In the genomic region with DNA sequence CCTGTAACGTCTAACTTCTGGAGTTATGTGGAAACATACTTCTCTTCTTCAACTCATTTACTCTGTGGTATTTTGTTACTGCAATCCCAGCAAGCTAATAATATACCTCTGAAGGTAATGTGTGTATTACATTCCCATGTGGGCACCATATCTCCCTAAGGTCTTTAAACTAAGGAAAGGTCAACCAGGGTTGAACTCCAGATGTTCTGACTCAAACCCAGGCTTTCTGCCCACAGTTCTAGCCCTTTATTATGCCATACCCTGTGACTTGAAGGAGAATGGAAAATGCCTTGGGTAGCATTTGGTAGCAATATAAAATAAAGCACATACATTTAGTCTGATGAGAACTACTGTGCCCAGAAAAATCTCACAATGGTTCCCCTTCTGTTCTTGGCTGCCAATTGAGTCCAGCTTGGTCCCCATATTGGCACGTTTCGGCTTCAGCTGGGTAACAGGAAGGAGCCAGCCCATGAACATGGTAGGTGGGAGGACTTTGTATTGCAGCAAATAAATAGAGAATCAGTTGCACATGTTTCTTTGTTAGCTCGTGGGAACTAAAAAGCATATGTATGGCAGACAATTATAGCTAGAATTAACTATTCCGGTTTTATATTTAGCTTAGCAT, we compare ENCODE assay signal across 16 mouse cellular contexts. TPM values are rescaled to one million over a fixed set of nuclear protein-coding genes. Genes with fewer than 3 reads are reported as not detected.
DNase-seq lines count a peak whose midpoint lies in the region; ATAC-seq and TF ChIP-seq lines count a peak whose summit lies in the region.
"Had no signal": no experiment of that assay in that cellular context is flagged by ENCODE, and none has a peak within 500 bp of the region (broad histone marks: within the 10 kb centered on the region; RNA-seq: fewer than 3 reads in every experiment).

No protein-coding gene starts in this region.

- H3K27ac ChIP-seq in left cerebral cortex, adult 2 months: no peak overlapping the region
- H3K27ac ChIP-seq in layer of hippocampus, adult 2 months: no peak overlapping the region
- H3K27ac ChIP-seq in limb, embryonic 15.5 days: no peak overlapping the region
- H3K27ac ChIP-seq: hindbrain, embryonic 12.5 days had no signal

- H3K9me3 ChIP-seq in limb, embryonic 15.5 days: no peaks in the 10 kb centered on the region
- H3K9me3 ChIP-seq: hindbrain, embryonic 12.5 days had no signal

- WGBS in limb, embryonic 15.5 days: 40% methylated on average over 5 of the region's 5 CpGs

- DNase-seq in cerebellum, postnatal 10 days: peak; percentile 18 to 23
- DNase-seq in cerebellum, postnatal 14 days: no peak
- DNase-seq in left cerebral cortex, postnatal 25 days (ENCODE audit: low spot score in 2 of 2): peak; percentile 34 to 61
- no peak for DNase-seq in left cerebral cortex, adult 2 months (ENCODE audit: extremely low spot score in 1 of 2, low spot score in 2 of 2)
- peak; percentile 66 to 73 for DNase-seq in layer of hippocampus, adult 2 months (ENCODE audit: low spot score in 2 of 2)
- no peak for DNase-seq in adrenal gland, postnatal 25 days
- DNase-seq: kidney, adult 11 months; kidney, postnatal 25 days; thymus, postnatal 14 days had no signal

- H3K27me3 ChIP-seq in limb, embryonic 15.5 days: no peaks in the 10 kb centered on the region
- H3K27me3 ChIP-seq: CH12.LX; hindbrain, embryonic 12.5 days had no signal

- H3K4me3 ChIP-seq in left cerebral cortex, adult 2 months: no peak overlapping the region
- H3K4me3 ChIP-seq in layer of hippocampus, adult 2 months: no peak overlapping the region
- H3K4me3 ChIP-seq in limb, embryonic 15.5 days: no peak overlapping the region
- H3K4me3 ChIP-seq: hindbrain, embryonic 12.5 days had no signal

- no peak overlapping the region for H3K9ac ChIP-seq in limb, embryonic 15.5 days
- H3K9ac ChIP-seq: hindbrain, embryonic 12.5 days had no signal

- H3K36me3 ChIP-seq in limb, embryonic 15.5 days: no peaks in the 10 kb centered on the region
- H3K36me3 ChIP-seq: hindbrain, embryonic 12.5 days had no signal

- intact Hi-C loops in left cerebral cortex, postnatal 25 days (cut with DNase I): no loop called here
- intact Hi-C loops in left cerebral cortex, adult 2 months (cut with DNase I): no loop called here

- no peaks in the 10 kb centered on the region for H3K4me1 ChIP-seq in limb, embryonic 15.5 days
- H3K4me1 ChIP-seq: hindbrain, embryonic 12.5 days had no signal

- no peak for TF ChIP-seq CTCF in left cerebral cortex, adult 2 months (IDR thresholded peaks at IDR 0.05)
- no peak for TF ChIP-seq CTCF in layer of hippocampus, adult 2 months (conservative IDR thresholded peaks at IDR 0.05)

- ATAC-seq in limb, embryonic 15.5 days (ENCODE audit: insufficient number of reproducible peaks, low FRiP score, low TSS enrichment, low read depth): 0 out of 2 replicates have a peak, but pooled peaks have one; percentile 24
- ATAC-seq in megakaryocyte progenitor cell, adult 5-6 weeks (replicated peaks; ENCODE audit: poor library complexity): no peak

- H3K4me2 ChIP-seq in limb, embryonic 15.5 days: no peak overlapping the region
- H3K4me2 ChIP-seq: hindbrain, embryonic 12.5 days; midbrain, embryonic 11.5 days had no signal

RNA-seq across cellular contexts. Expression of a gene that starts 17.9 kb away (rescaled TPM):
- total RNA-seq in left cerebral cortex, postnatal 25 days (2021): 100 to 1,000 TPM; 454 to 510 TPM
- total RNA-seq in left cerebral cortex, adult 2 months (2021): 100 to 1,000 TPM; 472 to 474 TPM
- total RNA-seq in layer of hippocampus, adult 2 months (2021): 100 to 1,000 TPM; 540 to 541 TPM
- 2.7 and 2.9 TPM in 2 replicates for polyA plus RNA-seq in limb, embryonic 15.5 days (2015; fragmentation: Nextera tagmentation; extraction: Ambion mirVana)
- total RNA-seq in adrenal gland, postnatal 25 days (2021): 0.85 TPM in 1 of 2 replicates, not detected in the other
- total RNA-seq in megakaryocyte progenitor cell, adult 5-6 weeks (2015): not detected in 2 replicates
- not detected in 2 replicates for total RNA-seq in megakaryocyte progenitor cell, adult 5-6 weeks (2017)
- total RNA-seq: granulocyte monocyte progenitor cell, adult 5-6 weeks had no signal
- polyA plus RNA-seq: liver, embryonic 16.5 days had no signal

Comparison
In these comparisons a context has a peak if more than half of its experiments do, and no peak if none do; other contexts are left out.
1. DNase-seq: peak in cerebellum, postnatal 10 days (2 of 2), left cerebral cortex, postnatal 25 days (2 of 2) and layer of hippocampus, adult 2 months (2 of 2); none in cerebellum, postnatal 14 days (0 of 2), left cerebral cortex, adult 2 months (0 of 2) and adrenal gland, postnatal 25 days (single experiment).
2. RNA of a gene that starts 17.9 kb away (total RNA-seq): 540 to 541 TPM in layer of hippocampus, adult 2 months, 454 to 510 TPM in left cerebral cortex, postnatal 25 days and 472 to 474 TPM in left cerebral cortex, adult 2 months; 0.85 TPM in adrenal gland, postnatal 25 days and not detected in megakaryocyte progenitor cell, adult 5-6 weeks; every median in the first group is over 100 times any median in the second.